Mouse (Mus musculus): Measurements from ENCODE around the gene Serac1. TPM values are rescaled to one million over a fixed set of nuclear protein-coding genes. Genes with fewer than 3 reads are reported as not detected.

Gene Serac1
- polyA plus RNA-seq, 1 experiment from 2014 or later: 13.0 TPM

- H3K4me3 ChIP-seq (ENCODE audit: low read depth, low read length): no peak overlapping the region
- no peaks in the 10 kb centered on the region for H3K9me3 ChIP-seq (ENCODE audit: control insufficient read depth, low read length)
- peaks cover 3% of the 10 kb centered on the region; the same call in 1 of the 2 replicates for H3K36me3 ChIP-seq (ENCODE audit: control insufficient read depth, insufficient read depth, low read length)
- H3K9ac ChIP-seq (replicated peaks; ENCODE audit: low read depth, low read length): no peak overlapping the region
- 80% methylated on average over 3 of the region's 3 CpGs for WGBS
- H3K4me2 ChIP-seq (ENCODE audit: low read depth, low read length): no peak overlapping the region
- H3K27ac ChIP-seq (ENCODE audit: low read depth, low read length): no peak overlapping the region
- no peaks in the 10 kb centered on the region for H3K27me3 ChIP-seq (ENCODE audit: control insufficient read depth, insufficient read depth, low read length)
- peaks cover 24% of the 10 kb centered on the region for H3K4me1 ChIP-seq (ENCODE audit: control insufficient read depth, insufficient read depth, low read length)
- ATAC-seq (ENCODE audit: low read depth): no peak
Measured at GRCm38 (mm10) chr17:6110956-6111355, 31.4 kb upstream of the Serac1 start.

- no peak for ATAC-seq (ENCODE audit: low read depth)
- Histone ChIP-seq H3K27ac (ENCODE audit: low read depth, low read length) (peak overlapping the region; percentile 99; the same call in 1 of the 2 replicates), H3K4me1 (ENCODE audit: control insufficient read depth, insufficient read depth, low read length) (peaks cover 29% of the 10 kb centered on the region), H3K9ac (replicated peaks; ENCODE audit: low read depth, low read length) (peak overlapping the region; percentile 98), H3K36me3 (ENCODE audit: control insufficient read depth, insufficient read depth, low read length) (peaks cover 3% of the 10 kb centered on the region; the same call in 1 of the 2 replicates), H3K4me2 (ENCODE audit: low read depth, low read length) (peak overlapping the region; percentile 95), H3K9me3 (ENCODE audit: control insufficient read depth, low read length) (no peaks in the 10 kb centered on the region), H3K4me3 (ENCODE audit: low read depth, low read length) (peak overlapping the region; percentile 89), H3K27me3 (ENCODE audit: control insufficient read depth, insufficient read depth, low read length) (no peaks in the 10 kb centered on the region)
- 41% methylated on average over 7 of the region's 7 CpGs for WGBS
Measured at GRCm38 (mm10) chr17:6108175-6108574, 28.6 kb upstream of the Serac1 start.

DNA sequence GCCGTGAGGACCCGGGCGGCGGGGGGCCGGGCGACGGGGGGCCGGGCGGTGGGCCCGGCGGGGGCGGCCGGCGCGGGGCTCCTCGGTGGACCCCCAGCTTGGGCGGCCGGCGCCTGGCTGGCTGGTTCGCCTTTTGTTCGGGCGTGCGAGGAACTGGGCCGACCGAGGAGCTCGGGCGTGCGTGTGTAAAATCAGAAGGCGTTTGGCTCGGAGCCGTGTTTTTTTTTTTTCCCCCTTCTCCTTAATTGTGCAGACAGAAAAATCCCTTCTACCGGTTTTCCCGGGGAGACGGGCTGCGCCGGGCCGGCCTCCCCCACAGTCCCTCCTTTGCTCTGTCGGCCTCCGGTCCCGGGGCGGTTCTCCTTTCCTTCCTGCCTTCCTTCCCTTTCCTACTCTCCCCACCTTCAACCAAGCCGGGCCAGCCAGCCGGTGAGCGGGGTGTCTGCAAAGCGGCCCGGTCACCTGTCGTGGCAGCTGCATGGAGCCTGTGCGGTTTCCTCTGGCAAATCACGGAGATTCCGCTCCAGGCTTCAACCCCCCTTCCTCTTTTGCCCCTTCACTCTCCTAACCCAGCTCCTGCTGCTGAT, 27.6 kb upstream of the Serac1 start:
- Histone ChIP-seq H3K9me3 (ENCODE audit: control insufficient read depth, low read length) (no peaks in the 10 kb centered on the region), H3K27me3 (ENCODE audit: control insufficient read depth, insufficient read depth, low read length) (no peaks in the 10 kb centered on the region), H3K4me3 (ENCODE audit: low read depth, low read length) (peak overlapping the region; percentile 89), H3K36me3 (ENCODE audit: control insufficient read depth, insufficient read depth, low read length) (peaks cover 3% of the 10 kb centered on the region; the same call in 1 of the 2 replicates), H3K27ac (ENCODE audit: low read depth, low read length) (peak overlapping the region; percentile 99), H3K9ac (replicated peaks; ENCODE audit: low read depth, low read length) (peak overlapping the region; percentile 98), H3K4me2 (ENCODE audit: low read depth, low read length) (peak overlapping the region; percentile 95), H3K4me1 (ENCODE audit: control insufficient read depth, insufficient read depth, low read length) (peaks cover 29% of the 10 kb centered on the region)
- WGBS: under 1% methylated on average over 38 of the region's 50 CpGs
- ATAC-seq (ENCODE audit: low read depth): peak; percentile 62

DNA sequence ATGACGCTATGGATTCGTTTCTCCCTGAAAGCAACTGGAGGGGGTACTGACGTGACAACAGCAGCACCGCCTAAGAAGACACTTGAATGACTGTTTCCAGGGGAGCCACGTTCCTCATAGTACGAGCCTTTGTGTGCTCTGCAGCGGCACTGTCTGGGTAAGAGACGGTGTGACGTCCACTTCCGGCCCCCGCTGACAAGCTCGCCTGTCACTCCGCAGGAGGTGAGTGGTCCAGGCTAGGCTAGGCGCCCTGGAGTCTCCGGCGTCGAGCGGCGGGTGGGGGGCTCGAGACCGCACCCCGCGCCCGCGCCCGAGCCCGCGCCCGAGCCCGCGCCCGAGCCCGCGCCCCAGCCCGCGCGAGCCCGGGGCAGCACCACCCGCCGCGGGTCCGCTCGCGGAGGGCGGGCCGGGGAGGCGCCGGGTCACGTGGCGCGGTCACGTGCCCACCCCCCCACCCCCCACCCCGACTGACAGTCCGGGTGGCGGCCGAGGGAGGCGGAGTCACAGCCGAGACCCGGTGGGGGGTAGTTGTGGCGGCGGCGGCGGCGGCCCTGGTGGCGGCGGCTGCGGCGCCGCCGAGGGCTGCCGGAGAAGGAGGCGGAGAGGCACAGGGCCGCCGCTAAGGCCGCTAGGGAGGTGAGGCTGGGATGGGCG, 26.9 kb upstream of the Serac1 start, which contains the start of gene Tulp4:
Tulp4 (plus strand) TSS at position 77 of the 654 bp plus-strand sequence.
- Histone ChIP-seq H3K4me3 (ENCODE audit: low read depth, low read length) (peak within 1 kb of the TSS; percentile 89), H3K4me1 (ENCODE audit: control insufficient read depth, insufficient read depth, low read length) (peaks cover 29% of the 10 kb centered on the region), H3K9ac (replicated peaks; ENCODE audit: low read depth, low read length) (peak within 1 kb of the TSS; percentile 98), H3K27ac (ENCODE audit: low read depth, low read length) (peak within 1 kb of the TSS; percentile 99), H3K27me3 (ENCODE audit: control insufficient read depth, insufficient read depth, low read length) (no peaks in the 10 kb centered on the region), H3K4me2 (ENCODE audit: low read depth, low read length) (peak within 1 kb of the TSS; percentile 95), H3K36me3 (ENCODE audit: control insufficient read depth, insufficient read depth, low read length) (peaks cover 3% of the 10 kb centered on the region; the same call in 1 of the 2 replicates), H3K9me3 (ENCODE audit: control insufficient read depth, low read length) (no peaks in the 10 kb centered on the region)
- WGBS: under 1% methylated on average over 26 of the region's 76 CpGs
- ATAC-seq (ENCODE audit: low read depth): peak; percentile 97

DNA sequence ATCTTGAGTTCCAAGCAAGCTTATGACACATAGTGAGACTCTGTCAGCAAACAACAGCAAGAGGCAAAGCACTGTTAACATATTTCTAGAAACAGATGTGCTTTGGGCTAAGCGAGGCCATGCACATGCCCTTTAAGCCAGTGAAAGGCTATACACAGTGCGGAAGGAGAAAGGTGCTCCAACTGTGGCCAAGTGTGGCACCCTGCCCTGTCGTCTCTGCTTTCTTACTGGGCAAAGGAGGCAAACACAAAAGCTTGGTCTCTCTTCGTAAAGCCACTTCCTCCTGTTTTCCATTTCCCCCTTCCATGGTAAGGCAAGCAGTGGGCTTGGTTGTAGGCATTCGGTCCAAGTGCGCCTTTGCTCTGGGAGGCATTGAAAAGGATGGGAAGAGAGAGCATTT, 24.0 kb upstream of the Serac1 start:
- 85% methylated on average over 6 of the region's 6 CpGs for WGBS
- H3K9me3 ChIP-seq (ENCODE audit: control insufficient read depth, low read length): no peaks in the 10 kb centered on the region
- H3K27ac ChIP-seq (ENCODE audit: low read depth, low read length): no peak overlapping the region
- H3K36me3 ChIP-seq (ENCODE audit: control insufficient read depth, insufficient read depth, low read length): no peaks in the 10 kb centered on the region
- ATAC-seq (ENCODE audit: low read depth): no peak
- H3K9ac ChIP-seq (replicated peaks; ENCODE audit: low read depth, low read length): no peak overlapping the region
- H3K4me3 ChIP-seq (ENCODE audit: low read depth, low read length): no peak overlapping the region
- H3K4me1 ChIP-seq (ENCODE audit: control insufficient read depth, insufficient read depth, low read length): peaks cover 13% of the 10 kb centered on the region; the same call in 1 of the 2 replicates
- H3K27me3 ChIP-seq (ENCODE audit: control insufficient read depth, insufficient read depth, low read length): no peaks in the 10 kb centered on the region
- no peak overlapping the region for H3K4me2 ChIP-seq (ENCODE audit: low read depth, low read length)

GRCm38 (mm10) chr17:6102287-6102686, 22.7 kb upstream of the Serac1 start:
- H3K27ac ChIP-seq (ENCODE audit: low read depth, low read length): no peak overlapping the region
- ATAC-seq (ENCODE audit: low read depth): no peak
- no peak overlapping the region for H3K4me2 ChIP-seq (ENCODE audit: low read depth, low read length)
- no peak overlapping the region for H3K4me3 ChIP-seq (ENCODE audit: low read depth, low read length)
- H3K4me1 ChIP-seq (ENCODE audit: control insufficient read depth, insufficient read depth, low read length): peaks cover 5% of the 10 kb centered on the region; the same call in 1 of the 2 replicates
- H3K9ac ChIP-seq (replicated peaks; ENCODE audit: low read depth, low read length): no peak overlapping the region
- H3K36me3 ChIP-seq (ENCODE audit: control insufficient read depth, insufficient read depth, low read length): no peaks in the 10 kb centered on the region
- H3K27me3 ChIP-seq (ENCODE audit: control insufficient read depth, insufficient read depth, low read length): no peaks in the 10 kb centered on the region
- H3K9me3 ChIP-seq (ENCODE audit: control insufficient read depth, low read length): no peaks in the 10 kb centered on the region
- WGBS: 88% methylated on average over 3 of the region's 3 CpGs

DNA sequence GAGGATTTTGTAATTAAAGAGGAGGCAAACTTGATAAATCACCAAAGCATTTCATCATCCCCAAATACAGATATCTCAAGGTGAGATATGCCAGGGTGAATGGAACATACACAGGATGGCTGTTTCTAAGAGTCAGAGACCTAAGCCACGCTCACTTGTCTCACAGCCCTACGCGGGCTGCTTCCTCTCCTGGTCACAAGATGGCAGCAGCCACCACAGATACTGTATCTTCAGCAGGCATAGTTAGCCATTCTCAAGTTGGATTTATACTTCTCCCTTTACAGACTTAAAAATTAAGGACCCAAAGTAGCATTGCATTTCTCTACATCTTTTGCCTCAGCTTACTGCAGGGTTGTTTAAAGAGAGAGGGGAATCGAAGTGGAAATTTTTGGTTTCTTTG, 18.3 kb upstream of the Serac1 start:
- no peaks in the 10 kb centered on the region for H3K27me3 ChIP-seq (ENCODE audit: control insufficient read depth, insufficient read depth, low read length)
- no peak overlapping the region for H3K27ac ChIP-seq (ENCODE audit: low read depth, low read length)
- WGBS: 25% methylated on average over 4 of the region's 4 CpGs
- no peaks in the 10 kb centered on the region for H3K9me3 ChIP-seq (ENCODE audit: control insufficient read depth, low read length)
- no peaks in the 10 kb centered on the region for H3K36me3 ChIP-seq (ENCODE audit: control insufficient read depth, insufficient read depth, low read length)
- H3K4me3 ChIP-seq (ENCODE audit: low read depth, low read length): no peak overlapping the region
- no peak overlapping the region for H3K4me2 ChIP-seq (ENCODE audit: low read depth, low read length)
- H3K9ac ChIP-seq (replicated peaks; ENCODE audit: low read depth, low read length): no peak overlapping the region
- peak; percentile 63; the same call in 1 of the 2 replicates for ATAC-seq (ENCODE audit: low read depth)
- no peaks in the 10 kb centered on the region for H3K4me1 ChIP-seq (ENCODE audit: control insufficient read depth, insufficient read depth, low read length)

DNA sequence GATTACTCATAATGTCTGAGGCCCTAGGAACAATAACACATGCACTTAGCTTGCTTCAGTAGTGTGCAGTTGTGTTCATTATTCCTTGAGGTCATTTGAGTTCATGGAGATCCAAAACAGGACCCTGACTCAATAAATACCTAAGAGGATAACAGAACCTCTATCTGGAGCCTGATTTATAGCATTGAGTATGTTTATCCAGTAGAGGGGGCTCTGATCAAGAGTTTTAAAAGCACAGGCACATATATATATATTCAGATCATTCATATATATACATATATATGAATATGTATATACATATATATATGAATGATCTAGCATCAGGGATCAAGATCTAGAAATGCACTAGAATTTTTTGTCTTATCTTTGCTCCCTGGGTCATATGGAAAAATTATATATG, 16.0 kb upstream of the Serac1 start:
- H3K27ac ChIP-seq (ENCODE audit: low read depth, low read length): no peak overlapping the region
- H3K36me3 ChIP-seq (ENCODE audit: control insufficient read depth, insufficient read depth, low read length): no peaks in the 10 kb centered on the region
- no peaks in the 10 kb centered on the region for H3K9me3 ChIP-seq (ENCODE audit: control insufficient read depth, low read length)
- ATAC-seq (ENCODE audit: low read depth): no peak
- H3K27me3 ChIP-seq (ENCODE audit: control insufficient read depth, insufficient read depth, low read length): no peaks in the 10 kb centered on the region
- no peak overlapping the region for H3K4me2 ChIP-seq (ENCODE audit: low read depth, low read length)
- H3K9ac ChIP-seq (replicated peaks; ENCODE audit: low read depth, low read length): no peak overlapping the region
- no peak overlapping the region for H3K4me3 ChIP-seq (ENCODE audit: low read depth, low read length)
- H3K4me1 ChIP-seq (ENCODE audit: control insufficient read depth, insufficient read depth, low read length): no peaks in the 10 kb centered on the region

- H3K27me3 ChIP-seq (ENCODE audit: control insufficient read depth, insufficient read depth, low read length): no peaks in the 10 kb centered on the region
Measured at GRCm38 (mm10) chr17:6091604-6092003, 12.1 kb upstream of the Serac1 start.

More at GRCm38 (mm10) chr17:6091604-6092003, 12.1 kb upstream of the Serac1 start:
- Histone ChIP-seq H3K4me1 (ENCODE audit: control insufficient read depth, insufficient read depth, low read length) (no peaks in the 10 kb centered on the region), H3K4me2 (ENCODE audit: low read depth, low read length) (no peak overlapping the region), H3K27ac (ENCODE audit: low read depth, low read length) (no peak overlapping the region), H3K9ac (replicated peaks; ENCODE audit: low read depth, low read length) (no peak overlapping the region), H3K36me3 (ENCODE audit: control insufficient read depth, insufficient read depth, low read length) (0 out of 2 replicates have a peak, but pooled peaks cover 2% of the 10 kb centered on the region), H3K4me3 (ENCODE audit: low read depth, low read length) (no peak overlapping the region), H3K9me3 (ENCODE audit: control insufficient read depth, low read length) (no peaks in the 10 kb centered on the region)
- 90% methylated on average over 6 of the region's 6 CpGs for WGBS
- ATAC-seq (ENCODE audit: low read depth): no peak
